Mouse (Mus musculus): ENCODE data around the gene Prkch.

- TF ChIP-seq CTCF (IDR thresholded peaks at IDR 0.05; ENCODE audit: extremely low read depth, insufficient read depth, insufficient read length, insufficient replicate concordance): no peak
- no peak for TF ChIP-seq POLR2A (IDR thresholded peaks at IDR 0.05; ENCODE audit: low read depth, low read length)
Measured at GRCm38 (mm10) chr12:73807228-73807627, 222.6 kb downstream of the Prkch start.

Measured in spleen, adult 2 months (tissue).